Mouse (Mus musculus): ENCODE results near the gene Olfr1419. TPM values are rescaled to one million over a fixed set of nuclear protein-coding genes. Genes with fewer than 3 reads are reported as not detected.
A peak's percentile ranks its signal among the peaks of the same experiment; 100 is the strongest.
"Not testable (repeated sequence)": the region's sequence is repeated elsewhere in the genome, so short reads cannot be mapped to it uniquely, and the experiment has no call there.

The Olfr1419 gene
- polyA plus RNA-seq, 1 experiment from 2014 or later = not detected

- ATAC-seq (replicated peaks; ENCODE audit: extremely low read depth, insufficient read depth, low FRiP score); H3K4me1 ChIP-seq (ENCODE audit: control insufficient read depth, insufficient read depth, low read length); H3K9me3 ChIP-seq (replicated peaks; ENCODE audit: control insufficient read depth, low read length); H3K9ac ChIP-seq (ENCODE audit: low read length); H3K27ac ChIP-seq (ENCODE audit: low read length); H3K27me3 ChIP-seq (ENCODE audit: control insufficient read depth, insufficient read depth, low read length); H3K36me3 ChIP-seq (ENCODE audit: control insufficient read depth, insufficient read depth); H3K4me3 ChIP-seq (ENCODE audit: low read length): not testable (repeated sequence)
- H3K4me2 ChIP-seq (ENCODE audit: low read depth, low read length) = peak overlapping the region; percentile 35; the same call in 1 of the 2 replicates
- WGBS = 42% methylated on average over 22 of the region's 22 CpGs
These were observed 3.5 kb upstream of the Olfr1419 start for GRCm38 (mm10) chr19:11878404-11878803.

DNA sequence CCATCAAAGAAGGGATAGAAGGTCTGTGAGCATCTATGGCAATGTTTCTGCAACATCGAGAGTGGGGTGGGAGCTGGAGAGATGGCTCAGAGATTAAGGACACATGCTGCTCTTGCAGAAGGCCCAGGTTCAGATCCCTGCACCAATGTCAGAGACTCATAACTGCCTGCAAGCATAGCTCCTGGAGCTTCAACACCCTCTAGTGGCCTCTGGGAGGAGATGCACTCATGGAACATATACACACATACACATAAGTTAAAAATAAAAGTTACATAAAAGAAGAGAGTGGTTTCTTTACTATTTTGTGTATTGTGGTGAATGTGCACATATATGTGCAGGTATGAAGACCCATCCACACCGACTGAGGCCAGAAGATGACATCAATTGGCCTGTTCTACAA lies 7.1 kb downstream of the Olfr1419 start:
- no peak overlapping the region for H3K4me3 ChIP-seq (ENCODE audit: low read length)
- no peak overlapping the region for H3K4me2 ChIP-seq (ENCODE audit: low read depth, low read length)
- no peaks in the 10 kb centered on the region for H3K36me3 ChIP-seq (ENCODE audit: control insufficient read depth, insufficient read depth)
- no peak overlapping the region for H3K9ac ChIP-seq (ENCODE audit: low read length)
- no peaks in the 10 kb centered on the region for H3K4me1 ChIP-seq (ENCODE audit: control insufficient read depth, insufficient read depth, low read length)
- no peaks in the 10 kb centered on the region for H3K27me3 ChIP-seq (ENCODE audit: control insufficient read depth, insufficient read depth, low read length)
- no peak for ATAC-seq (replicated peaks; ENCODE audit: extremely low read depth, insufficient read depth, low FRiP score)
- H3K9me3 ChIP-seq (replicated peaks; ENCODE audit: control insufficient read depth, low read length) = peaks cover 8% of the 10 kb centered on the region
- no peak overlapping the region for H3K27ac ChIP-seq (ENCODE audit: low read length)
- 76% methylated on average over 2 of the region's 2 CpGs for WGBS

DNA sequence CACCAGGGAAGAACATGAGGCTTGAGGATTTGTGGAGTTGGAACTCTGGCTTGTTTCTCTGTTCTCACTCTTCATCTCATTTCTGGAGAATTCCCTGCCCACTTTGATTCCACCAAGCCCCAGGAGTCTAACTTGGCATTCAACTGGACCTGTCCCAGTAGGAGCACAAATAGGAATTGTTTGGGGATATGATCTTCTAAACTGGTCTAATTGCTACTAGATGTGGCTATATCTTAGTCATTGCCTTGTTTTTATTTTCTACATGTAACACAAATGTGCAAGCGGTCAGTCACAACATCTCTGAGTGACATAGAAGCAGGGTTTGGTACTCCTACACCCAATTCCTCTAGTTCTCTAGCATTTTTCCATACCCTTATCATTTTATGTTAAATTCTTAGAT lies 13.9 kb downstream of the Olfr1419 start, which contains the start of gene Olfr1418:
Olfr1418 (minus strand) TSS at position 101 of the 400 bp plus-strand sequence.
- no peaks in the 10 kb centered on the region for H3K4me1 ChIP-seq (ENCODE audit: control insufficient read depth, insufficient read depth, low read length)
- WGBS = 89% methylated on average over 1 of the region's 1 CpGs
- H3K9ac ChIP-seq (ENCODE audit: low read length) = no peak within 1 kb of the TSS
- ATAC-seq (replicated peaks; ENCODE audit: extremely low read depth, insufficient read depth, low FRiP score) = no peak
- no peaks in the 10 kb centered on the region for H3K27me3 ChIP-seq (ENCODE audit: control insufficient read depth, insufficient read depth, low read length)
- H3K4me3 ChIP-seq (ENCODE audit: low read length) = no peak within 1 kb of the TSS
- no peak within 1 kb of the TSS for H3K4me2 ChIP-seq (ENCODE audit: low read depth, low read length)
- H3K27ac ChIP-seq (ENCODE audit: low read length) = no peak within 1 kb of the TSS
- H3K9me3 ChIP-seq (replicated peaks; ENCODE audit: control insufficient read depth, low read length) = peaks cover 4% of the 10 kb centered on the region
- H3K36me3 ChIP-seq (ENCODE audit: control insufficient read depth, insufficient read depth) = no peaks in the 10 kb centered on the region

- no peak overlapping the region for H3K27ac ChIP-seq (ENCODE audit: low read length)
- ATAC-seq (replicated peaks; ENCODE audit: extremely low read depth, insufficient read depth, low FRiP score) = no peak
- no peak overlapping the region for H3K4me3 ChIP-seq (ENCODE audit: low read length)
- no peaks in the 10 kb centered on the region for H3K27me3 ChIP-seq (ENCODE audit: control insufficient read depth, insufficient read depth, low read length)
- no peak overlapping the region for H3K4me2 ChIP-seq (ENCODE audit: low read depth, low read length)
- no peak overlapping the region for H3K9ac ChIP-seq (ENCODE audit: low read length)
- no peaks in the 10 kb centered on the region for H3K36me3 ChIP-seq (ENCODE audit: control insufficient read depth, insufficient read depth)
- WGBS = 61% methylated on average over 6 of the region's 6 CpGs
- peaks cover 2% of the 10 kb centered on the region for H3K9me3 ChIP-seq (replicated peaks; ENCODE audit: control insufficient read depth, low read length)
- no peaks in the 10 kb centered on the region for H3K4me1 ChIP-seq (ENCODE audit: control insufficient read depth, insufficient read depth, low read length)
These were observed 18.4 kb downstream of the Olfr1419 start for GRCm38 (mm10) chr19:11856506-11856905.

- H3K9me3 ChIP-seq (replicated peaks; ENCODE audit: control insufficient read depth, low read length) = peaks cover 2% of the 10 kb centered on the region
- H3K36me3 ChIP-seq (ENCODE audit: control insufficient read depth, insufficient read depth) = no peaks in the 10 kb centered on the region
- 71% methylated on average over 2 of the region's 2 CpGs for WGBS
- no peaks in the 10 kb centered on the region for H3K4me1 ChIP-seq (ENCODE audit: control insufficient read depth, insufficient read depth, low read length)
- no peak overlapping the region for H3K4me3 ChIP-seq (ENCODE audit: low read length)
- H3K27ac ChIP-seq (ENCODE audit: low read length) = no peak overlapping the region
- no peak overlapping the region for H3K4me2 ChIP-seq (ENCODE audit: low read depth, low read length)
- no peak for ATAC-seq (replicated peaks; ENCODE audit: extremely low read depth, insufficient read depth, low FRiP score)
- no peaks in the 10 kb centered on the region for H3K27me3 ChIP-seq (ENCODE audit: control insufficient read depth, insufficient read depth, low read length)
- H3K9ac ChIP-seq (ENCODE audit: low read length) = no peak overlapping the region
These were observed 20.1 kb downstream of the Olfr1419 start for GRCm38 (mm10) chr19:11854821-11855220.

GRCm38 (mm10) chr19:11852652-11853051 lies 22.3 kb downstream of the Olfr1419 start:
- Histone ChIP-seq H3K4me2 (ENCODE audit: low read depth, low read length) (no peak overlapping the region), H3K27ac (ENCODE audit: low read length) (no peak overlapping the region), H3K9me3 (replicated peaks; ENCODE audit: control insufficient read depth, low read length) (peaks cover 2% of the 10 kb centered on the region), H3K4me1 (ENCODE audit: control insufficient read depth, insufficient read depth, low read length) (no peaks in the 10 kb centered on the region), H3K36me3 (ENCODE audit: control insufficient read depth, insufficient read depth) (no peaks in the 10 kb centered on the region), H3K27me3 (ENCODE audit: control insufficient read depth, insufficient read depth, low read length) (no peaks in the 10 kb centered on the region), H3K9ac (ENCODE audit: low read length) (no peak overlapping the region), H3K4me3 (ENCODE audit: low read length) (no peak overlapping the region)
- 16% methylated on average over 4 of the region's 4 CpGs for WGBS
- no peak for ATAC-seq (replicated peaks; ENCODE audit: extremely low read depth, insufficient read depth, low FRiP score)

DNA sequence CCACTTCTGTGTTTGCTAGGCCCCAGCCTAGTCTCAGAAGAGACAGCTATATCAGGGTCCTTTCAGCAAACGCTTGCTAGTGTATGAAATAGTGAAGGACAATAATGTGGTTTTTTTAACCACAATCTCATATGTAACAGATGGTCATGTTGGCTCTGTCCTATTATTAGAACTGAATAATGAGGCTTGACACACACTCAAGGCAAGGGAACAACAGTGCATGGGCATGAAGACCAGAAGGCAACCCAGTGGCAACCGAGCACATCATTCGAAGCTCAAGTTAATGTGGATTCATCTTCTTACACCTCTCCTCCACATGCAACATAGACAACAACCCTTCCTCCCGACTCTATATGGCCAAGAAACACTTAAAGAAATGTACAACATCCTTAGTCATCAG lies 28.6 kb downstream of the Olfr1419 start:
- no peaks in the 10 kb centered on the region for H3K27me3 ChIP-seq (ENCODE audit: control insufficient read depth, insufficient read depth, low read length)
- H3K4me3 ChIP-seq (ENCODE audit: low read length) = no peak overlapping the region
- H3K36me3 ChIP-seq (ENCODE audit: control insufficient read depth, insufficient read depth) = no peaks in the 10 kb centered on the region
- H3K4me1 ChIP-seq (ENCODE audit: control insufficient read depth, insufficient read depth, low read length) = no peaks in the 10 kb centered on the region
- no peak overlapping the region for H3K9ac ChIP-seq (ENCODE audit: low read length)
- 80% methylated on average over 4 of the region's 4 CpGs for WGBS
- no peaks in the 10 kb centered on the region for H3K9me3 ChIP-seq (replicated peaks; ENCODE audit: control insufficient read depth, low read length)
- H3K27ac ChIP-seq (ENCODE audit: low read length) = no peak overlapping the region
- no peak overlapping the region for H3K4me2 ChIP-seq (ENCODE audit: low read depth, low read length)
- ATAC-seq (replicated peaks; ENCODE audit: extremely low read depth, insufficient read depth, low FRiP score) = no peak

DNA sequence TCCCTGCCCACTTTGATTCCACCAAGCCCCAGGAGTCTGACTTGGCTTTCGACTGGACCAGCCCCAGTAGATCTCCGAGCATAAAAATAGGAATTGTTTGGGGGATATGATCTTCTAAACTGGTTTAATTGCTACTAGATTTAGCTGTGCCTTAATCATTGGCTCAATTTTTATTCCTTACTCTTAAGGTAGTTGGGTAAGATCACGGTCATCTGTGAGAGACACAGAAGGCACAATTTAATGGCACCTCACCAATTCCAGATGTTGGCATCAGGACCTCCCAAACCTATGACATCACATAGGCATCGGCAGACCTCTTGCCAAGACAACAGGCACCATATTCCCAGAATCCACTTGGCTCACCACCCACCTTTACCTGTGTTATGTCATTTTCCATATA lies 35.8 kb downstream of the Olfr1419 start, which contains the start of gene Olfr1417:
Olfr1417 (minus strand) TSS at position 101 of the 400 bp plus-strand sequence.
- H3K27me3 ChIP-seq (ENCODE audit: control insufficient read depth, insufficient read depth, low read length) = no peaks in the 10 kb centered on the region
- no peaks in the 10 kb centered on the region for H3K36me3 ChIP-seq (ENCODE audit: control insufficient read depth, insufficient read depth)
- H3K27ac ChIP-seq (ENCODE audit: low read length) = no peak within 1 kb of the TSS
- H3K9ac ChIP-seq (ENCODE audit: low read length) = no peak within 1 kb of the TSS
- no peak within 1 kb of the TSS for H3K4me3 ChIP-seq (ENCODE audit: low read length)
- no peak for ATAC-seq (replicated peaks; ENCODE audit: extremely low read depth, insufficient read depth, low FRiP score)
- no peaks in the 10 kb centered on the region for H3K9me3 ChIP-seq (replicated peaks; ENCODE audit: control insufficient read depth, low read length)
- WGBS = 86% methylated on average over 4 of the region's 4 CpGs
- H3K4me1 ChIP-seq (ENCODE audit: control insufficient read depth, insufficient read depth, low read length) = no peaks in the 10 kb centered on the region
- no peak within 1 kb of the TSS for H3K4me2 ChIP-seq (ENCODE audit: low read depth, low read length)

- WGBS = 46% methylated on average over 4 of the region's 4 CpGs
- no peaks in the 10 kb centered on the region for H3K36me3 ChIP-seq (ENCODE audit: control insufficient read depth, insufficient read depth)
- H3K4me2 ChIP-seq (ENCODE audit: low read depth, low read length) = no peak overlapping the region
- no peaks in the 10 kb centered on the region for H3K9me3 ChIP-seq (replicated peaks; ENCODE audit: control insufficient read depth, low read length)
- ATAC-seq (replicated peaks; ENCODE audit: extremely low read depth, insufficient read depth, low FRiP score) = no peak
- H3K9ac ChIP-seq (ENCODE audit: low read length) = no peak overlapping the region
- H3K4me1 ChIP-seq (ENCODE audit: control insufficient read depth, insufficient read depth, low read length) = no peaks in the 10 kb centered on the region
- no peak overlapping the region for H3K4me3 ChIP-seq (ENCODE audit: low read length)
- no peak overlapping the region for H3K27ac ChIP-seq (ENCODE audit: low read length)
- no peaks in the 10 kb centered on the region for H3K27me3 ChIP-seq (ENCODE audit: control insufficient read depth, insufficient read depth, low read length)
These were observed 51.4 kb downstream of the Olfr1419 start for GRCm38 (mm10) chr19:11823346-11824065.

All from heart, embryonic 16.5 days (tissue).